Mouse (Mus musculus) spleen, postnatal 14 days (tissue): Measurements from ENCODE around the gene Slc24a3.

Experiments
- DNase-seq, 2 experiments: peaks; one replicate each; pipeline ENCODE4 v3.0.0; 2021 to 2022; ENCODE audit warnings: low spot score in 2 of 2

Slc24a3 gene

DNA sequence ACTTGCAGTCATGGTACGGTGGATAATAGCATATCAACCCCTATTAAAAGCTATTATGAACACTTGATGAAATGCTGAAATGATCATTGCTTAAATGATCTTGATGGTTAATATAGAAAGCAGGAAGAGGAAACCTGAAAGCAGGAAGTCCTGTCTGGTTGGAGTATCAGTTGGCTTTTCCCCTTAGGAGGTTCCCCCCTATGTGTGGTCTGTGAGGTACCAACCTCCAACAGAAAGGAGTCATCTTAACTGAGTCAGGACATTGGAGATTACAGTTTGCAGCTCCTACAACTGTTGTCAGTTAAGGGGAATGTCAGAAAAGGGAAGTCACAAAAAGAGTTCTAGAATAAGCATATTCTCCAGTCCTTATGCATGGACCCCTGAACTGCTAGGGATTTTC, 266.5 kb downstream of the Slc24a3 start:
- no peak for DNase-seq

GRCm38 (mm10) chr2:145438336-145438735, 270.8 kb downstream of the Slc24a3 start:
- no peak for DNase-seq

DNA sequence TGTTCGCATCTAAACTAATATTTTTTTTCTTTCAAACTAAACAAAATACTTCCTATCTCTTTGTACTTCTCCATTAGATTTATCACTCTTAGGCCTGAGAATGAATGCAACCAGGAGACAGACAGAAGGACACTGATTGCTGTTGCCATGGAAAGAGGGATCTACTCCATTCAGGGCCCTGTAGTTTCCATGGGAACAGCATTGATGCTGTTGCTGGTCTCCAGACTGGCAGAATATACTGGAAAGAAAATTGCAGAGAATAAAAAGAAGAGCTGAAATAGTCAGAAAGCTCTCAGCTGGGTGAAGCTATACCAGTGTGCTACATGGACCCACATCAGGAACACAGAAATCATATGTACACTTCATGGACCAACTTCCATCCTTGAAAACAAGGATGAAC, 272.2 kb downstream of the Slc24a3 start:
- DNase-seq, result no peak

DNA sequence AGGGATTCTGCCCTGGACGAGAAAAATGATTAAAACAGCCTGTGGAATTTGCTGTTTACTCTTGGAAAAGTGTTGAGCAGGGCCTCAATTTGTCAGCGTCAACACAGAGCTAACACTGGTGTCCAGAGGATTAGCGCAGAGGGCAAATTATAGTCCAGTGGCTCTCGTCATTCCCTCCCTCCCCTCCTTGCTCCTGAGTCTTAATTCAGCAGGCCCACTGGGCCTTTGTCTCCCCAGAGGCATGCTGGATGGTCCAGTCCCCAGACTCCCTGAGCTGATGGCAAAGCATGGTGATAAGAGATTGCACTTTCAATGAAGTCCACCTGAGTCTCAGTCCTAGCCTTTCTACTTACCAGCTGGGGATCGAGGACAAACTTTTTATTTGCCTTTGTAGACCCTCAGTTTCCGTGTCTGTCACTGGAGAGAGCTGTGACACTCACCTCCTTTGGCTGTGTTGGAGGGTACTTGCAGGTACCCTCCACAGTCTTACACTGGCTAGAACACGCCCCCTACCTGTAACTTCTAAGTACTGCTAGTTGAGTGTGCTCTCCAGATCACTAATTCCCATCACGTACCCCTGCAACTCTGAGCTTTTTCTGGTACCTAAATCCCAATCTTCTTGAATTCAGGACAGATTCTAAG, 289.7 kb downstream of the Slc24a3 start:
- no peak for DNase-seq

DNA sequence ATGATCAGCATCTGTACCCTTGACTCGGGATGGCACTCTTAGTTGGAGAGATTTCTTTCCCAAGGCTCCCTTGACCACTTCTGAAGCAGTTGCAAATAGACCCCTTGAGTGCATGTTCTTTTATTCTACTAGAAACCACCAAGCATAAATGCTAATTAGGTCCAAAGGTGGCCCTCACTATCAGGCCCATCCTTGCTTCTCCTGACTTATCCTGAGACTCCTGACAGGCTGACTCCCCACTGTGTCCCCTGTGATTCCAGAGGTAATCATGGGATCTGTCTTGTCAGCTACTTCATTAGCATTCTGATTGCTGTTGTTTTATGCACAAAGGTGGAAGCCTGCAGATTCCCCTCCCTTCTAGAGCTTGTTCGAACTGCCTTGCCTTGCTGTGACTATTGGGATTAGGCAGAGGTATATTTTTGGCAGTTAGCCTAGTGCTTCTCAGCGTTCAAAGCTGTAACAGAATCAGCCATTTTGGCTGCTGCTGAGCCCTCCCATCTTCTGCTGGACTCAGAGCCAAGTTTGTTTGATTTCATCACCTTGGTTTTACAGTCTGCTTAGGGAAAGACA, 293.4 kb downstream of the Slc24a3 start:
- DNase-seq, result no peak

GRCm38 (mm10) chr2:145462253-145462652, 294.7 kb downstream of the Slc24a3 start:
- DNase-seq, result no peak

DNA sequence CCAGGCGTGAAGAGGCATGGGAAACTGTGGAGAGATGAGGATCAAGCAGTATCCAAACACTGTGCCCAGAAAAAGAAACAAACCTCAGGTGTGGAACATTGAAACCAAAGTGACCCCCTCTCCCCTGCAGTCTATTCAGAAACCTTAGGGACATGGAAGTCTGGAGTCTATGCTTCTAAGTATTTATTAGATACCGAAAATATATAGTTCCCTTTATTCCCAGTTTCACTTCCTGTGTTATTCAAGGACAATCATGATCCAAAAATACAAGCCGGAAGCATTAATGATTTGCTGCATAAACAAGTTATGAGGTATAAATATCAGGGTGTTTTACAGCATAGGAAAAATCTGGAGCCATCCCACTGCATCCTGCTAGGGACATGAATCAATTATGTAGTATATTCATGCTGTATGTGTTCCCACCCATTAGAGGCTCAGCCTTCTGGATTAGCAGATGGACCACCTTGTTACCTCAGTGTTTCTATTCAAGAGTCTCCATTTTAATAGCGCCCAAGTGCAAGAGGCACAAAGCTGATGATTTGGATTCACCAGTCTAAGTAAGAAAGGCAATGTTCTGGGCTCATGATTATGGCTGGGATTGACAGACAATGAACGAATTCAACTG, 301.3 kb downstream of the Slc24a3 start:
- no peak for DNase-seq

DNA sequence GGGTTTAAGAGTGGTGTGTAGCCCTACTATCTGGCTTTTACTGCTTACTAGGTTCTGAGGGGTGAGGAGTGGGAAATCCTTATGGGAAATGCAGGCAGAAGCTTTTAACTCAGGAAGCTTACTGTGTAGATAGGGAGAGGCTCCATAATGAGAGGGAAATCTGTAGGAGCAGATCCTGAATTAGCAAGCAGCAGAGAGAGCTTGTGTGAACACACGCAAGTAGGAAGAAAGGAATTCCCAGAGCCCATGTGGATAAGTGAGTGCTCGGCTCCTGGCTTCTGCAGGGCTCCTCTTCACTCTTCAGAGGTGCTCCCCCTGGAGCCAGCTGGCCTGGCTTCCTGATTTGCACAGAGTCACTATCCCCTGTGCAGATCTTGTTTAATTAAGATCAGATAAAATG, 309.9 kb downstream of the Slc24a3 start:
- DNase-seq, result no peak

GRCm38 (mm10) chr2:145479676-145480075, 312.1 kb downstream of the Slc24a3 start:
- no peak for DNase-seq

DNA sequence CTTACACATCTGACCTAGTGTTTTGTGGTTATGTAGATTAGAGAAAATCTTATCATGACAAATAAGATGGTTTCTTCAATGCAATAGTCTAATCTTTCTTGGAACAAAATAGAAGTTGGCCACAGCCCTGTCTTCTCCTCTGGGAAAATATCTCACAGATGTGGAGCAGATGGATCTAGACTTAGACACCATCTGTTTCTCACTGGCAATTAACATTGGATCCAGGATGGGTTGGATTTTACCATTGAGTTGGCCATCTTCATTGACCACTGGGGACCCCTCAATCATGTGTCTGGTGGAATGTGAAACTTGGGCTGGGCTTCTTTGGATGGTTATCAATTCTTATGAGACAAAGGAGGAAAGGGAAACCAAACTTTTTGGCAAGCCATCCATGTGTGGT, 332.7 kb downstream of the Slc24a3 start:
- DNase-seq, result no peak

DNA sequence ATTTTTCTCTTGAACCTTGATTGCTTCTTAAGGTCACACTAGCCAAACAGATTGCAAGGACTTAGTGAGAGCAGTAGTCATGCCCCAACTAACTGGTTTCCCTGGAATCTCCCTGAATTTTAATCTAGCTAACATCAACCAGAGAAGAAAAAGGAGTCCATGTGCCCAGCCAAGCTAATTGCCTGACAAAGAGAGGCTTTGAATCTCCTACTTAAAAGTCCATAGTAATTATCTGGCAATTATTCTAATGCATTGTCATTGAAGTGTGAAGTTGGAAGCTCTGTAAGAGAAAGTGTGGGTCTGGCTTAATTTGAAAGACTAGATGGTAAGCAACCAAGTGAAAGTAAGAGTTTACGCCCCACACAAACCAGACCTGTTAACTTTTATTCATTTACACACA, 333.9 kb downstream of the Slc24a3 start:
- DNase-seq, result no peak

- DNase-seq, result no peak
Observed at GRCm38 (mm10) chr2:145507702-145508101, 340.1 kb downstream of the Slc24a3 start.

DNA sequence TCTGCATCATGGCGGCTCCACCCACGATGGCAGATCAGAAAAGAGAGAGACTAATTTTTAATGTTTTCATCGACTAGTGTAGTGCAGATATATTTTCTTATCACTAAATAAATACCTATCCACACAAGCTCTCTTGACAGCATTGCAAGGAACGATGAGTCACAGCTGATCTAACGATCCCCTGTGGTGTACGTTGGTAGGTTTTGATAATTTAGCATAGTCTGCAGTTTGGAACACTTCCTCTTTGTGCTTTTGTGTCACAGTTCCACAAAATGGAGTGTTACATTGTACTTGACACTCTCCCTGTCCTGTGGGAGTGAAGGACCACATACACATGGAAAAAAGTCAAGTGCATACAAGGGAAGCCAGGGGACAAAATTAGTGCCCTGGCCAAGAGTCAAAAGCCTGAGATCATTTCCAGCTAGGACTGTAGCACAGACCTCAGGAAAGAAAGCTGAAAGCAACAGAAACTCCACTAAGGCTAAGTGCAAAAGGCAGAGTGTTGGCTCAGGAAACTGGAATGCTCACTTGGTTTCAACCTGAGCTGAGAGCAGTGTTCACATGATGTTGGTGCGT, 343.2 kb downstream of the Slc24a3 start:
- DNase-seq, result no peak

GRCm38 (mm10) chr2:145515956-145516355, 348.4 kb downstream of the Slc24a3 start:
- DNase-seq, result no peak

- DNase-seq, result peak in 1 of 2 experiments; percentile 9
Observed at GRCm38 (mm10) chr2:145517346-145517745, 349.8 kb downstream of the Slc24a3 start.

GRCm38 (mm10) chr2:145522017-145522416, 354.5 kb downstream of the Slc24a3 start:
- DNase-seq, result no peak

DNA sequence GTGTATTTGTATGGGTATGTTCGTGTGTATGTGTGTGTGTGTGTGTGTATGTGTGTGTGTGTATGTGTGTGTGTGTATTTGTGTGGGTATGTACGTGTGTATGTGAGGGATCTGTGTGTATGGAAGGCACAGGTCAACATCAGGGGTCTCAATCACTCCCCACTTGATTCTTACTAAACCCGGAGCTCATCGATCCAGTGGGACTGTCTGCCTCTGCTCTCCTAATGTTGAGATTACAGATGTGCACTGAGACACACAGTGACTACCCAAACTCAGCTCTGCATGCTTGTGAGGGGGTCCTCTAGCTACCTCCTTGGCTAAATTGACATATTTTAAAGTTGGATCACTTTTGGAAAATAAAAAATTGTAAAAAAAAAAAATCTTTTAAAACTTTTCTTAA, 355.8 kb downstream of the Slc24a3 start:
- no peak for DNase-seq

- no peak for DNase-seq
Observed at GRCm38 (mm10) chr2:145527151-145527550, 359.6 kb downstream of the Slc24a3 start.

DNA sequence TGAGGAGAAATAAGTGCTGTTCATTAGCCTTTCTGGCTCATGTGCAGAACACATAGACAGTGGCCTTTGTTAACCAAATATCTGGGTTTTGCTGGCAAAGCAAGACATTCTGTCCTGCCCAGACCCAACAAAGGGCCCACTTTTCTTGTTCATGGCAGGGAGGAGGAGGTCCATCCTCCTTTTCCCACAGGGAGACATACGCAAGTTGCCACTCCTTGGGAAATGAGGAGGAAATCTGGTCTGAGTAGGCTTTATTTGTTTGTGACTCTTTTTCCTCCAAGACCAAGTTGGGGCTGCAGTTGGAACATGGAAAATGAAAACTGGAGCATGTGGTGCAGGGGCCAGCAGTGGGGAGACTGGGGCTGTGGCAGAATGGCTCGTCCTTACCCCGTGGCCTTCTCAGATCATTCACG, 363.4 kb downstream of the Slc24a3 start:
- DNase-seq, result no peak

- no peak for DNase-seq
Observed at GRCm38 (mm10) chr2:145533086-145533485, 365.5 kb downstream of the Slc24a3 start.

GRCm38 (mm10) chr2:145535307-145535706, 367.8 kb downstream of the Slc24a3 start:
- DNase-seq, result no peak

GRCm38 (mm10) chr2:145535774-145536173, 368.2 kb downstream of the Slc24a3 start:
- DNase-seq, result no peak

DNA sequence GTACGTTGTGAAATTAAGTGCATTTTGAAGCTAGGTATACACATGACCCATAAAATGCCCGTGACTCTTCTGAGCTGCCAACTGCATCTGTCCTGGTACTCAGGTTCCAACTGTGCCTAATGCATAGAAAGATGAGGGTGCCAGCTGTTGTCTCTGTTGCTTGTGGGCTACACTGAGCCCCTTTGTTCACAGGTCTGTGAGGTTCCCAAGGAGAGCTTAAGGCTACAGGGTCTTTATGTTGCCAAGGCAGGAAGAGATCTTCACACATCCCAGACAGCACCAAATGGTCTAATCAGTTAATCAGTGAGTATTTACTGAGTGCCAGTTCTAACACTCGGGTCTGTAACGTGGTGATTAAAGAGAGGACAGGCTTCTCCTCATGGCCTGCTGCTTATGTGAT, 369.4 kb downstream of the Slc24a3 start:
- no peak for DNase-seq
